19 mouse cellular contexts compared by ENCODE assay signal in the genomic region with DNA sequence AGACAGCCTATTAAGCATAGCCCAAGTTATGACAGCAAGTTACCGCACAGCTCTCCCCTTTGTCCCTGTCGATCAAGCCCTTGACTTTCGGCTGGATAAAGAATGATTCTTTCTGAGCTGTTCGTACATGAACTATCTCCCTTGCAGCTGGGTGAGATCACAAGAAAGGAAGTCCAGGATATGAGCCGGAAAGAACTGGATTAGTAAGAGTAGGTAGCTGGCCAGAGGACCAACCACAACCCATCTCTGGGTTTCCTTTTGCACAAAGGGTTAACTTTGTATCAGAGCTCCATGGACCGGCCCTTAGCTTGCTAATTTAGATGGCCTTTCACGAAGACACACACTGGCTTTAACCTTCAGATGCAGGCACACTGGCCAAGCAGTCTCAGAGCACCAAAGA.
DNase-seq lines count a peak whose midpoint lies in the region; ATAC-seq and TF ChIP-seq lines count a peak whose summit lies in the region.
"Had no signal": no experiment of that assay in that cellular context is flagged by ENCODE, and none has a peak within 500 bp of the region (broad histone marks: within the 10 kb centered on the region; RNA-seq: fewer than 3 reads in every experiment).

No protein-coding gene starts in this region.

- no peaks in the 10 kb centered on the region for H3K9me3 ChIP-seq in forebrain, embryonic 10.5 days
- no peaks in the 10 kb centered on the region for H3K9me3 ChIP-seq in forebrain, embryonic 15.5 days
- H3K9me3 ChIP-seq in hindbrain, embryonic 13.5 days, result no peaks in the 10 kb centered on the region
- H3K9me3 ChIP-seq in hindbrain, embryonic 12.5 days (replicated peaks), result no peaks in the 10 kb centered on the region; the same call in 1 of the 2 replicates
- H3K9me3 ChIP-seq in lung, embryonic 15.5 days, result no peaks in the 10 kb centered on the region
- no peaks in the 10 kb centered on the region for H3K9me3 ChIP-seq in stomach, embryonic 16.5 days (replicated peaks; ENCODE audit: control insufficient read depth, low read length)
- no peaks in the 10 kb centered on the region for H3K9me3 ChIP-seq in stomach, postnatal 0 days (ENCODE audit: control insufficient read depth, low read length)
- H3K9me3 ChIP-seq: embryonic facial prominence, embryonic 15.5 days had no signal

- no peaks in the 10 kb centered on the region for H3K36me3 ChIP-seq in forebrain, embryonic 10.5 days (replicated peaks)
- no peaks in the 10 kb centered on the region for H3K36me3 ChIP-seq in forebrain, embryonic 15.5 days
- H3K36me3 ChIP-seq in hindbrain, embryonic 13.5 days, result no peaks in the 10 kb centered on the region
- no peaks in the 10 kb centered on the region for H3K36me3 ChIP-seq in hindbrain, embryonic 12.5 days
- no peaks in the 10 kb centered on the region for H3K36me3 ChIP-seq in lung, embryonic 15.5 days
- H3K36me3 ChIP-seq in stomach, embryonic 16.5 days (ENCODE audit: control insufficient read depth, insufficient read depth, low read length), result no peaks in the 10 kb centered on the region
- no peaks in the 10 kb centered on the region for H3K36me3 ChIP-seq in stomach, postnatal 0 days (ENCODE audit: control insufficient read depth, insufficient read depth, low read length)
- H3K36me3 ChIP-seq: embryonic facial prominence, embryonic 15.5 days had no signal

- H3K4me2 ChIP-seq in forebrain, embryonic 15.5 days (replicated peaks), result no peak overlapping the region
- H3K4me2 ChIP-seq in hindbrain, embryonic 13.5 days, result no peak overlapping the region
- no peak overlapping the region for H3K4me2 ChIP-seq in hindbrain, embryonic 12.5 days (replicated peaks)
- H3K4me2 ChIP-seq in lung, embryonic 15.5 days, result 0 out of 2 replicates have a peak overlapping the region, but pooled peaks have one; percentile 2
- no peak overlapping the region for H3K4me2 ChIP-seq in stomach, embryonic 16.5 days (ENCODE audit: low read depth, low read length)
- H3K4me2 ChIP-seq in stomach, postnatal 0 days (replicated peaks; ENCODE audit: low read depth), result no peak overlapping the region
- H3K4me2 ChIP-seq: embryonic facial prominence, embryonic 15.5 days had no signal

- no peak for TF ChIP-seq CTCF in stomach, postnatal 0 days (IDR thresholded peaks at IDR 0.05; ENCODE audit: low read depth)

- peaks cover 20% of the 10 kb centered on the region for H3K4me1 ChIP-seq in forebrain, embryonic 10.5 days
- no peaks in the 10 kb centered on the region for H3K4me1 ChIP-seq in forebrain, embryonic 15.5 days
- H3K4me1 ChIP-seq in hindbrain, embryonic 13.5 days (replicated peaks), result peaks cover 6% of the 10 kb centered on the region
- H3K4me1 ChIP-seq in hindbrain, embryonic 12.5 days, result peaks cover 9% of the 10 kb centered on the region
- H3K4me1 ChIP-seq in lung, embryonic 15.5 days, result peaks cover 19% of the 10 kb centered on the region
- H3K4me1 ChIP-seq in stomach, embryonic 16.5 days (ENCODE audit: control insufficient read depth, insufficient read depth, low read length), result peaks cover 18% of the 10 kb centered on the region
- H3K4me1 ChIP-seq in stomach, postnatal 0 days (replicated peaks; ENCODE audit: control insufficient read depth, insufficient read depth), result no peaks in the 10 kb centered on the region

- WGBS in forebrain, embryonic 10.5 days, result 77% methylated on average over 7 of the region's 7 CpGs
- WGBS in forebrain, embryonic 15.5 days, result 69% methylated on average over 7 of the region's 7 CpGs
- 74% methylated on average over 7 of the region's 7 CpGs for WGBS in hindbrain, embryonic 13.5 days
- WGBS in hindbrain, embryonic 12.5 days, result 76% methylated on average over 7 of the region's 7 CpGs
- WGBS in lung, embryonic 15.5 days, result 30% methylated on average over 7 of the region's 7 CpGs
- WGBS in stomach, embryonic 16.5 days, result 32% methylated on average over 7 of the region's 7 CpGs
- 43% methylated on average over 7 of the region's 7 CpGs for WGBS in stomach, postnatal 0 days

- no peak for TF ChIP-seq EP300 in stomach, postnatal 0 days (optimal IDR thresholded peaks at IDR 0.05)

- 0 out of 2 replicates have a peak overlapping the region, but pooled peaks have one; percentile 17 for H3K27ac ChIP-seq in forebrain, embryonic 10.5 days
- H3K27ac ChIP-seq in forebrain, embryonic 15.5 days (replicated peaks), result no peak overlapping the region
- H3K27ac ChIP-seq in hindbrain, embryonic 13.5 days, result 0 out of 2 replicates have a peak overlapping the region, but pooled peaks have one; percentile 30
- no peak overlapping the region for H3K27ac ChIP-seq in hindbrain, embryonic 12.5 days
- H3K27ac ChIP-seq in lung, embryonic 15.5 days, result peak overlapping the region; percentile 74
- peak overlapping the region; percentile 23; the same call in 1 of the 2 replicates for H3K27ac ChIP-seq in stomach, embryonic 16.5 days (ENCODE audit: low read length)
- no peak overlapping the region for H3K27ac ChIP-seq in stomach, postnatal 0 days (replicated peaks)
- H3K27ac ChIP-seq: embryonic facial prominence, embryonic 15.5 days had no signal

- no peaks in the 10 kb centered on the region for H3K27me3 ChIP-seq in forebrain, embryonic 10.5 days (ENCODE audit: poor library complexity, severe bottlenecking)
- no peaks in the 10 kb centered on the region for H3K27me3 ChIP-seq in forebrain, embryonic 15.5 days
- no peaks in the 10 kb centered on the region for H3K27me3 ChIP-seq in hindbrain, embryonic 13.5 days
- no peaks in the 10 kb centered on the region for H3K27me3 ChIP-seq in hindbrain, embryonic 12.5 days
- no peaks in the 10 kb centered on the region for H3K27me3 ChIP-seq in lung, embryonic 15.5 days
- no peaks in the 10 kb centered on the region for H3K27me3 ChIP-seq in stomach, embryonic 16.5 days (ENCODE audit: control insufficient read depth, insufficient read depth, low read length)
- no peaks in the 10 kb centered on the region for H3K27me3 ChIP-seq in stomach, postnatal 0 days (ENCODE audit: control insufficient read depth, insufficient read depth, low read length)
- H3K27me3 ChIP-seq: embryonic facial prominence, embryonic 15.5 days had no signal

- no peak for DNase-seq in forebrain, embryonic 10.5 days (ENCODE audit: extremely low spot score, low spot score)
- DNase-seq in lung, postnatal 4 days, result no peak
- DNase-seq in stomach, postnatal 0 days (ENCODE audit: low spot score), result no peak
- DNase-seq: adrenal gland, postnatal 10 days; cerebellum, adult 11 months; cerebellum, adult 8-10 months; cerebellum, postnatal 14 days; embryo, embryonic 11 days; gastrocnemius, postnatal 10 days; heart, postnatal 10 days; heart, postnatal 4 days had no signal

- no peak for ATAC-seq in forebrain, embryonic 15.5 days (replicated peaks)
- no peak for ATAC-seq in hindbrain, embryonic 13.5 days (ENCODE audit: low FRiP score)
- no peak for ATAC-seq in hindbrain, embryonic 12.5 days (ENCODE audit: low FRiP score)
- ATAC-seq in lung, embryonic 15.5 days (ENCODE audit: borderline replicate concordance, extremely low read depth, low FRiP score, low TSS enrichment), result peak; percentile 7; the same call in 1 of the 2 replicates
- ATAC-seq in stomach, embryonic 16.5 days (ENCODE audit: insufficient read depth, low FRiP score), result no peak
- ATAC-seq in stomach, postnatal 0 days (ENCODE audit: low FRiP score, low TSS enrichment), result no peak
- ATAC-seq: forebrain, embryonic 16.5 days had no signal

- no peak overlapping the region for H3K9ac ChIP-seq in forebrain, embryonic 15.5 days (replicated peaks)
- no peak overlapping the region for H3K9ac ChIP-seq in hindbrain, embryonic 13.5 days
- H3K9ac ChIP-seq in hindbrain, embryonic 12.5 days, result no peak overlapping the region
- H3K9ac ChIP-seq in lung, embryonic 15.5 days, result no peak overlapping the region
- no peak overlapping the region for H3K9ac ChIP-seq in stomach, embryonic 16.5 days (ENCODE audit: low read length)
- H3K9ac ChIP-seq in stomach, postnatal 0 days (ENCODE audit: low read length), result no peak overlapping the region
- H3K9ac ChIP-seq: embryonic facial prominence, embryonic 15.5 days had no signal

- H3K4me3 ChIP-seq in forebrain, embryonic 10.5 days, result no peak overlapping the region
- H3K4me3 ChIP-seq in forebrain, embryonic 15.5 days, result no peak overlapping the region
- no peak overlapping the region for H3K4me3 ChIP-seq in hindbrain, embryonic 13.5 days
- H3K4me3 ChIP-seq in hindbrain, embryonic 12.5 days, result no peak overlapping the region
- no peak overlapping the region for H3K4me3 ChIP-seq in lung, embryonic 15.5 days
- no peak overlapping the region for H3K4me3 ChIP-seq in stomach, embryonic 16.5 days (replicated peaks; ENCODE audit: low read length)
- H3K4me3 ChIP-seq in stomach, postnatal 0 days (ENCODE audit: low read depth, low read length), result no peak overlapping the region
- H3K4me3 ChIP-seq: embryonic facial prominence, embryonic 15.5 days; erythroblast, embryonic 14.5 days had no signal

Comparison
In these comparisons a context has a peak if more than half of its experiments do, and no peak if none do; other contexts are left out.
1. H3K27ac ChIP-seq: peak in forebrain, embryonic 10.5 days (single experiment), hindbrain, embryonic 13.5 days (single experiment), lung, embryonic 15.5 days (single experiment) and stomach, embryonic 16.5 days (single experiment); none in forebrain, embryonic 15.5 days (single experiment), hindbrain, embryonic 12.5 days (single experiment) and stomach, postnatal 0 days (single experiment).